Mouse (Mus musculus): ENCODE data around the gene Erp29. TPM values are rescaled to one million over a fixed set of nuclear protein-coding genes. Genes with fewer than 3 reads are reported as not detected.

Gene Erp29
- polyA plus RNA-seq, 1 experiment: 86.0 TPM

DNA sequence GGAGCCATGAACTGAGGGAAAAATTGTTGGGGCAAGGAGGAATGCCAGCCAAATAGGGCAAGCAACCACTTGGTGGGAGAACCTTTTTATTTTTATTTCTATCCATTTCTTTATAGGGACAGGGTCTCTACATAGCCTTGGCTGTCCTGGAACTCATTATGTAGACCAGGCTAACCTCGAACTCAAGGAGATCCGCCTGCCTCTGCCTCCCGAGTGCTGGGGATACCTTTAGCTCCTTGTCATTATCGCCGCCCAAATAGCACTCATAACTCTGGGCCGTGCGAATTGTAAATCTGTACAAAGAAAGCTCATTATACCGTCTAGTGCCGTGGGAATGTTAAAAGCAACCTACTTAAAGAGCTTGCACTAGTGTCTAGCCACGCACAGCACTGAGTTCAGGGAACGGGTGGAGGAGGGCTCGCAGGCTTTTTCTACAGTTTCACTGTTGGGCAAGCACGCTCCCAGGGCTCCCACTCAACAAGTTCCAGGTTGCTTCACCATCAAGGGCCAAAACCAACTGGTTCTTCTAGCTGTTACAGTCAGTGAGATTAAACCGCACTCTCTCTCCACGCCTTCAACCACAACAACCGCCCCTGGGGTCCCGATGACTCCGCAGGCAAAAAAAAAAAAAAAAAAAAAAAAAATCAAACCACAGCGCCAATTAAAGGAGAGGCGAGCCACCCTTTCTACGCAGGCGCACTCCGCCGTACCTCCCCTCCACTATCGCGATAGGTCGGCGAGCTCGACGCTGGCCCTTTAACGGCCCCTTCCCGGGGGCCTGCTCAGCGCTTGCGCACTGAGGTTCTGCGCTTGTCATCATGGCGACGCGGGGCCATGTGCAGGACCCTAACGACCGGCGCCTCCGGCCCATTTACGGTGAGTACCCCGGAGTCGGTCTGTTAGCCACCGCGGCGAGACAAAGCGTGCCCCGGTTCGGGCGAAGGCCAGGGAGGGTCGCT, 54.8 kb downstream of the Erp29 start, which contains the start of gene Naa25:
Gene Naa25, plus strand, starts transcription at position 750 of the 959 bp plus-strand sequence.
- peak within 1 kb of the TSS; percentile 92 for H3K4me2 ChIP-seq (ENCODE audit: low read depth)
- H3K36me3 ChIP-seq (ENCODE audit: control insufficient read depth, insufficient read depth): peaks cover 11% of the 10 kb centered on the region
- peak within 1 kb of the TSS; percentile 89 for H3ac ChIP-seq (ENCODE audit: control insufficient read depth, insufficient read length)
- peak within 1 kb of the TSS; percentile 93 for H3K4me3 ChIP-seq
- no peaks in the 10 kb centered on the region for H3K27me3 ChIP-seq (ENCODE audit: control insufficient read depth, insufficient read depth, insufficient read length)
- peak; percentile 69 for TF ChIP-seq POLR2A (IDR thresholded peaks at IDR 0.05; ENCODE audit: insufficient read length, low read depth)
- peak; percentile 39 for TF ChIP-seq POLR2AphosphoS2 (IDR thresholded peaks at IDR 0.05; ENCODE audit: insufficient read length, low read depth)
- no peak for TF ChIP-seq SRF (IDR thresholded peaks at IDR 0.05; ENCODE audit: control insufficient read depth, insufficient read length, low read depth)
- H3K79me2 ChIP-seq (ENCODE audit: control insufficient read depth, insufficient read depth): peaks cover 44% of the 10 kb centered on the region

GRCm38 (mm10) chr5:121395621-121396020, 56.7 kb downstream of the Erp29 start:
- H3K4me2 ChIP-seq (ENCODE audit: low read depth): no peak overlapping the region
- H3K79me2 ChIP-seq (ENCODE audit: control insufficient read depth, insufficient read depth): peaks cover 26% of the 10 kb centered on the region
- TF ChIP-seq MYOD1 (IDR thresholded peaks at IDR 0.05; ENCODE audit: control insufficient read depth in 1 of 3, insufficient read length in 2 of 3, low read depth in 2 of 3): no peak
- no peak for TF ChIP-seq TCF12 (IDR thresholded peaks at IDR 0.05; ENCODE audit: insufficient read depth, poor library complexity, severe bottlenecking)
- TF ChIP-seq CEBPB (IDR thresholded peaks at IDR 0.05; ENCODE audit: insufficient read depth, poor library complexity, severe bottlenecking): no peak
- TF ChIP-seq POLR2AphosphoS2 (IDR thresholded peaks at IDR 0.05; ENCODE audit: insufficient read length, low read depth): no peak
- no peak for TF ChIP-seq E2F4 (IDR thresholded peaks at IDR 0.05; ENCODE audit: insufficient read depth)
- TF ChIP-seq SRF (IDR thresholded peaks at IDR 0.05; ENCODE audit: control insufficient read depth, insufficient read length, low read depth): no peak
- no peak for TF ChIP-seq MAX (IDR thresholded peaks at IDR 0.05; ENCODE audit: low read depth)
- no peak for TF ChIP-seq TCF3 (IDR thresholded peaks at IDR 0.05; ENCODE audit: insufficient read length, low read depth)
- no peak for TF ChIP-seq POLR2A (IDR thresholded peaks at IDR 0.05; ENCODE audit: insufficient read length, low read depth)
- no peak for TF ChIP-seq REST (IDR thresholded peaks at IDR 0.05; ENCODE audit: insufficient read depth, insufficient read length)
- no peak for TF ChIP-seq MYOG (IDR thresholded peaks at IDR 0.05; ENCODE audit: control insufficient read depth in 1 of 3, insufficient read depth in 1 of 3, insufficient read length in 2 of 3, low read depth in 2 of 3)
- no peak for TF ChIP-seq USF1 (IDR thresholded peaks at IDR 0.05; ENCODE audit: low read depth)
- H3K4me3 ChIP-seq: no peak overlapping the region
- peaks cover 3% of the 10 kb centered on the region for H3K36me3 ChIP-seq (ENCODE audit: control insufficient read depth, insufficient read depth)
- no peak overlapping the region for H3ac ChIP-seq (ENCODE audit: control insufficient read depth, insufficient read length)
- H3K27me3 ChIP-seq (ENCODE audit: control insufficient read depth, insufficient read depth, insufficient read length): no peaks in the 10 kb centered on the region

GRCm38 (mm10) chr5:121393402-121393801, 58.9 kb downstream of the Erp29 start:
- no peaks in the 10 kb centered on the region for H3K36me3 ChIP-seq (ENCODE audit: control insufficient read depth, insufficient read depth)
- H3K4me2 ChIP-seq (ENCODE audit: low read depth): no peak overlapping the region
- no peaks in the 10 kb centered on the region for H3K27me3 ChIP-seq (ENCODE audit: control insufficient read depth, insufficient read depth, insufficient read length)
- H3ac ChIP-seq (ENCODE audit: control insufficient read depth, insufficient read length): no peak overlapping the region
- TF ChIP-seq MYOG (IDR thresholded peaks at IDR 0.05; ENCODE audit: control insufficient read depth in 1 of 3, insufficient read depth in 1 of 3, insufficient read length in 2 of 3, low read depth in 2 of 3) (no peak), POLR2A (IDR thresholded peaks at IDR 0.05; ENCODE audit: insufficient read length, low read depth) (no peak), E2F4 (IDR thresholded peaks at IDR 0.05; ENCODE audit: insufficient read depth) (no peak), REST (IDR thresholded peaks at IDR 0.05; ENCODE audit: insufficient read depth, insufficient read length) (no peak), POLR2AphosphoS2 (IDR thresholded peaks at IDR 0.05; ENCODE audit: insufficient read length, low read depth) (no peak)
- H3K4me3 ChIP-seq: no peak overlapping the region
- H3K79me2 ChIP-seq (ENCODE audit: control insufficient read depth, insufficient read depth): peaks cover 4% of the 10 kb centered on the region

DNA sequence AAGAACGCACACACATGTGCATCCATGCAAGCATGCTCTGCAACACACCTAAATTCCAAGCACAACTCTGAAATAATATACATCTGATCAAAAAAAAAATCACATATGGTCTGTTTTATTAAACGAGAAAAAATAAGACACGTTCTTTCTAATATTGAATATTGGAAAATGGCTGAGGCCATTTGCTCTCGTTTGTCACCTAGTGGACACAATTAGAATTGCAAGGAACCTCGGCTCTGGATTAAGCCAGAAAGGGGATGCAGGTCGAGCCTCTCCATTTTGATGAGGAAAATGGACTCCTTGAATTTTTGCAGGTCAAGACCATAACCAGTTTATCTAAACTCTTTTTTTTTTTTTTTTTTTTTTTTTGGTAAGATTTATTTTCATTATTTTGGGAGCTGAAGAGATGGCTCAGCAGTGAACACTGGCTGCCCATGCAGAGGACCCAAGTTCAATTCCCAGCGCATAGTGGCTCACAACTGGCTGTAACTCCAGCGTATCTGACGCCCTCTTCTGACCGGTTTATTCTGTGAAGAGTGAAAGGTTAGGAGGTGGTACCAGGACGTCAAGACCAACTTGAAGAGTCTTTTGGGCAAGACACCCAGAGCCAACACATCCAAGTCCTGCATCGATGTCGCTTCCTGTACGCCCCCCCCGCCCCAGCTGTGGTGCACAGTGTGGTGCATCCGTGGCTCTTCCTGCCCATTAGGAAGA, 59.5 kb downstream of the Erp29 start:
- no peak for TF ChIP-seq USF1 (IDR thresholded peaks at IDR 0.05; ENCODE audit: low read depth)
- no peak for TF ChIP-seq POLR2AphosphoS2 (IDR thresholded peaks at IDR 0.05; ENCODE audit: insufficient read length, low read depth)
- TF ChIP-seq MYOG (IDR thresholded peaks at IDR 0.05; ENCODE audit: control insufficient read depth in 1 of 3, insufficient read depth in 1 of 3, insufficient read length in 2 of 3, low read depth in 2 of 3): no peak
- no peak for TF ChIP-seq MYOD1 (IDR thresholded peaks at IDR 0.05; ENCODE audit: control insufficient read depth in 1 of 3, insufficient read length in 2 of 3, low read depth in 2 of 3)
- no peak for TF ChIP-seq TCF3 (IDR thresholded peaks at IDR 0.05; ENCODE audit: insufficient read length, low read depth)
- no peak for TF ChIP-seq TCF12 (IDR thresholded peaks at IDR 0.05; ENCODE audit: insufficient read depth, poor library complexity, severe bottlenecking)
- TF ChIP-seq E2F4 (IDR thresholded peaks at IDR 0.05; ENCODE audit: insufficient read depth): no peak
- TF ChIP-seq REST (IDR thresholded peaks at IDR 0.05; ENCODE audit: insufficient read depth, insufficient read length): no peak
- TF ChIP-seq CEBPB (IDR thresholded peaks at IDR 0.05; ENCODE audit: insufficient read depth, poor library complexity, severe bottlenecking): no peak
- no peak for TF ChIP-seq POLR2A (IDR thresholded peaks at IDR 0.05; ENCODE audit: insufficient read length, low read depth)
- no peak for TF ChIP-seq SRF (IDR thresholded peaks at IDR 0.05; ENCODE audit: control insufficient read depth, insufficient read length, low read depth)
- TF ChIP-seq MAX (IDR thresholded peaks at IDR 0.05; ENCODE audit: low read depth): no peak
- H3K4me2 ChIP-seq (ENCODE audit: low read depth): no peak overlapping the region
- no peaks in the 10 kb centered on the region for H3K36me3 ChIP-seq (ENCODE audit: control insufficient read depth, insufficient read depth)
- H3K27me3 ChIP-seq (ENCODE audit: control insufficient read depth, insufficient read depth, insufficient read length): no peaks in the 10 kb centered on the region
- H3K79me2 ChIP-seq (ENCODE audit: control insufficient read depth, insufficient read depth): no peaks in the 10 kb centered on the region
- no peak overlapping the region for H3ac ChIP-seq (ENCODE audit: control insufficient read depth, insufficient read length)
- H3K4me3 ChIP-seq: no peak overlapping the region

All from myocyte (in vitro differentiated cells).